Mouse (Mus musculus) limb, embryonic 13.5 days (tissue): Measurements from ENCODE around the gene Sri. TPM values are rescaled to one million over a fixed set of nuclear protein-coding genes. Genes with fewer than 3 reads are reported as not detected.

Experiments used
- ATAC-seq: fragments of 200-750 bp; cut with Nextera tagmentation; 2 replicates; pipeline ENCODE4 v1.8.0; 2017; ENCODE audit warnings: low read depth, moderate number of reproducible peaks, moderate TSS enrichment; ENCODE audit not compliant: low FRiP score
- H3K27ac ChIP-seq: fragments of 300-500 bp; sonication (generic); 2 replicates; pipeline ENCODE4 v1.5.1; 2015; ENCODE audit warnings: inconsistent platforms, mild to moderate bottlenecking, moderate library complexity
- H3K27me3 ChIP-seq: fragments of 300-500 bp; sonication (generic); 2 replicates; pipeline ENCODE4 v1.6.1; 2015; ENCODE audit warnings: mild to moderate bottlenecking, inconsistent platforms
- H3K36me3 ChIP-seq: fragments of 300-500 bp; sonication (generic); 2 replicates; pipeline ENCODE4 v1.6.1; 2015; ENCODE audit warnings: inconsistent platforms, mild to moderate bottlenecking, moderate library complexity
- H3K4me1 ChIP-seq: fragments of 300-500 bp; sonication (generic); 2 replicates; pipeline ENCODE4 v1.6.1; 2015; ENCODE audit warnings: inconsistent platforms
- H3K4me2 ChIP-seq: fragments of 300-500 bp; sonication (generic); replicated peaks from 2 replicates; pipeline ENCODE4 v1.6.1; 2015; ENCODE audit warnings: inconsistent platforms, mild to moderate bottlenecking, moderate library complexity
- H3K4me3 ChIP-seq: fragments of 300-500 bp; sonication (generic); 2 replicates; pipeline ENCODE4 v1.5.1; 2015; ENCODE audit warnings: moderate library complexity, mild to moderate bottlenecking, inconsistent platforms
- H3K9ac ChIP-seq: fragments of 300-500 bp; sonication (generic); 2 replicates; pipeline ENCODE4 v1.6.1; 2015; ENCODE audit warnings: mild to moderate bottlenecking, inconsistent platforms
- H3K9me3 ChIP-seq: fragments of 300-500 bp; sonication (generic); 2 replicates; pipeline ENCODE4 v1.6.1; 2016; ENCODE audit warnings: inconsistent platforms
- WGBS: fragments of 180-500 bp; shearing (Covaris S2); methylation state at CpG from one replicate; pipeline ENCODE4 v1.1.7; 2015; 5-methylcytosine and 5-hydroxymethylcytosine counted together
- polyA plus RNA-seq: library from polyadenylated mRNA; unstranded; fragments of >200 nt; fragmentation: Nextera tagmentation; extraction: Ambion mirVana; gene quantifications from 2 replicates; pipeline ENCODE4 v1.2.1, GENCODE M21; 2015

Gene Sri
- polyA plus RNA-seq, 1 experiment from 2014 or later, result 259 TPM

- Histone ChIP-seq H3K4me3 (no peak overlapping the region), H3K9me3 (no peaks in the 10 kb centered on the region), H3K4me2 (no peak overlapping the region), H3K27me3 (no peaks in the 10 kb centered on the region), H3K4me1 (peaks cover 3% of the 10 kb centered on the region), H3K9ac (no peak overlapping the region), H3K27ac (no peak overlapping the region), H3K36me3 (peaks cover 86% of the 10 kb centered on the region)
- no peak for ATAC-seq
- WGBS, result 92% methylated on average over 2 of the region's 2 CpGs
Measured at GRCm38 (mm10) chr5:8062469-8062868, 16.6 kb downstream of the Sri start.

- H3K4me3 ChIP-seq, result no peak overlapping the region
- peaks cover 84% of the 10 kb centered on the region for H3K36me3 ChIP-seq
- H3K4me2 ChIP-seq, result no peak overlapping the region
- H3K9me3 ChIP-seq, result no peaks in the 10 kb centered on the region
- no peaks in the 10 kb centered on the region for H3K4me1 ChIP-seq
- no peak for ATAC-seq
- no peak overlapping the region for H3K27ac ChIP-seq
- WGBS, result 80% methylated on average over 6 of the region's 6 CpGs
- no peaks in the 10 kb centered on the region for H3K27me3 ChIP-seq
- no peak overlapping the region for H3K9ac ChIP-seq
Measured at GRCm38 (mm10) chr5:8063207-8063606, 17.3 kb downstream of the Sri start.

DNA sequence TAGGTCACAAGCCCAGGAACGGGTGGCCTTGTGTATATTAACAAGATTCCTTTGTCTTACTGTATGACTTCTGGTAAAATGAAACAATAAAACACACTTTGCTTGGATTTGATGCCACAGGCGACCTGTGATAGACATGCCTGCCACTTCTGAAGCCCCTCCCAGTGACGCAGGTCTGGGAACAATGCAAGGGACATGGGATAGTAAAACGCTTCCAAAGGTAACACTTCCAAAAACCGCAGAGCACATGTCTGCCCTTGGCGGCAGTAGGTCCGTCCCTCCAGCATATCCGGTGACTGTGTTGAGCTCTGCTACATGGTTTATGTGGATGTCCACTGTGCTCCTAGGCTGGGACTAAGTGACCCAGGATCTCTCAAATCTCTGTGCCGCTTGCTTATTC is 27.5 kb downstream of the Sri start:
- H3K27ac ChIP-seq, result no peak overlapping the region
- no peak overlapping the region for H3K4me3 ChIP-seq
- no peak for ATAC-seq
- peaks cover 40% of the 10 kb centered on the region for H3K36me3 ChIP-seq
- H3K9me3 ChIP-seq, result no peaks in the 10 kb centered on the region
- H3K9ac ChIP-seq, result no peak overlapping the region
- no peaks in the 10 kb centered on the region for H3K27me3 ChIP-seq
- WGBS, result 94% methylated on average over 9 of the region's 9 CpGs
- H3K4me2 ChIP-seq, result no peak overlapping the region
- H3K4me1 ChIP-seq, result no peaks in the 10 kb centered on the region

DNA sequence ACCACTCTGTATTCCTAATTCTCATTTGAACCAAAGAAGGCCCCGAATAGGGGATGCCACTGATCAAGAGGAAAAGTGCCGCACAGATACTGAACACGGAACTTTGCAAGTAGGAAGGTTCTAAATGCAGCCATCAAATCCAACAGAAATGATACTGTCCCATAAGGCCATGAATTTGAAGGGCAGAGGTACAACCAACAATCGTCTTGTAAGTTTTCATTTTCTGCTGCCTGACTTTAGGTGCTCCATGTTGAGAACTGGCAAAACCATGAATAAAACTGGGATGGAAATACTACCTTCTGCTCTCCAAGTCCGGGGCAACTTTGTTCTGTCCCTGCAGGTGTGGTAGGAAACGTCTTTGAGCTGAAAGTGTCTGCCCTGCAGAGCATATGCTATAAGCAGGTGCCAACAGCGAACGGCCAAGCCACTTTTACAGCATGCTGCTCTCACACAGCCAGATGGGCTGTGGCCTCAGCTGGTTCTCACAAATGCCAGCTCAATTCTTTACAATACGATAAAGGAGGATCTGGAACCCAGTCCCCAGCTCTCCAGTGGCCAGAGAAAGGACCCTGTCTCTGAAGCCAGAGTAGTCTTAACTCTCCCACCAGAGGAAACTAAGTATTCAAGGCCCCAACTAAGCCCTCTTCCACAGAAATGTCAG is 28.2 kb downstream of the Sri start:
- no peak overlapping the region for H3K4me3 ChIP-seq
- H3K4me1 ChIP-seq, result no peaks in the 10 kb centered on the region
- 85% methylated on average over 9 of the region's 9 CpGs for whole genome bisulfite sequencing
- ATAC-seq, result no peak
- H3K9me3 ChIP-seq, result no peaks in the 10 kb centered on the region
- no peak overlapping the region for H3K4me2 ChIP-seq
- peaks cover 36% of the 10 kb centered on the region for H3K36me3 ChIP-seq
- no peaks in the 10 kb centered on the region for H3K27me3 ChIP-seq
- no peak overlapping the region for H3K27ac ChIP-seq
- H3K9ac ChIP-seq, result no peak overlapping the region

DNA sequence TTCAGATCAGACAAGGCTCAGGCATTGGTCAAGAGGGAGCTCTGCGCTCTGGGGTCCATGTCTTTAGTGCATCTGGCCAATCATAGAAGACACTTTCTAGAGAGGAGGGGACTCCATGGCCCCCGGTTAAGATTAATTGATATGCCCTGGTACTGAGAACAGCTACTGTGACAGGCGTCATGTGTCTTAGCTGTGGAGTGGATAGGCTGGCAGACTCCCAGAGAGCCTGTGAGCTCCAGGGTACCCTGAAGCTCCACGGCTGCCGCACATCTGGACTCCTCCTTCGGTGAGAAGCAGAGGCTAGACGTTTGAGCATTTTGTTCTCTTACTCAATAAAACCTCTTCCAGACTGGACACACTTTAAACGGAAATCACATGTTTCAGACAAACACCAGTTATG is 31.6 kb downstream of the Sri start:
- H3K4me3 ChIP-seq, result no peak overlapping the region
- H3K4me2 ChIP-seq, result no peak overlapping the region
- H3K9me3 ChIP-seq, result no peaks in the 10 kb centered on the region
- 67% methylated on average over 8 of the region's 8 CpGs for WGBS
- H3K9ac ChIP-seq, result no peak overlapping the region
- H3K4me1 ChIP-seq, result no peaks in the 10 kb centered on the region
- no peaks in the 10 kb centered on the region for H3K27me3 ChIP-seq
- no peak for ATAC-seq
- no peak overlapping the region for H3K27ac ChIP-seq
- peaks cover 23% of the 10 kb centered on the region for H3K36me3 ChIP-seq

GRCm38 (mm10) chr5:8082800-8083509 is 37.1 kb downstream of the Sri start:
- Histone ChIP-seq H3K4me3 (no peak overlapping the region), H3K4me1 (no peaks in the 10 kb centered on the region), H3K36me3 (no peaks in the 10 kb centered on the region), H3K27ac (no peak overlapping the region), H3K27me3 (no peaks in the 10 kb centered on the region), H3K9me3 (no peaks in the 10 kb centered on the region), H3K9ac (no peak overlapping the region), H3K4me2 (no peak overlapping the region)
- 76% methylated on average over 20 of the region's 20 CpGs for WGBS
- ATAC-seq, result no peak

GRCm38 (mm10) chr5:8085661-8086060 is 39.8 kb downstream of the Sri start:
- 89% methylated on average over 3 of the region's 3 CpGs for WGBS
- H3K9ac ChIP-seq, result no peak overlapping the region
- H3K36me3 ChIP-seq, result no peaks in the 10 kb centered on the region
- ATAC-seq, result no peak
- H3K27ac ChIP-seq, result no peak overlapping the region
- H3K4me2 ChIP-seq, result no peak overlapping the region
- H3K4me1 ChIP-seq, result no peaks in the 10 kb centered on the region
- no peaks in the 10 kb centered on the region for H3K27me3 ChIP-seq
- no peak overlapping the region for H3K4me3 ChIP-seq
- no peaks in the 10 kb centered on the region for H3K9me3 ChIP-seq

DNA sequence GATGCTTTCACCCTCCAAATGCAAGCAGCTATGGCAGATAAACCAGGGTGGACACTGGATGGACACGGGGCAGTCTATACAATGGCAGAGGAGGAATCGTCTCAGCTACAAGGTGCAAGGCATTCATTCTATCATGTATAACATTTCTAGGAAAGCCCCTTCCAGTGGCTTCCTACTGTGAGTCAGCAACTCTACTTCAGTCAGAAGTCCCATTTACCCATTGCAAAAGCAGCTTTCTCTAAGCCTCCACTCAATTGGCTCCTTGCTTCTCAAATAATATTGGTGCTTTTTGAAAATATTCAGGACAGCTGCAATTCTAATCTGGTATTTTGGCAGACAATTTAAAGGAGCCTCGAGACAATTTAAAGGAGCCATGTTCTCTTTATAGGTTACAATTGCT is 42.3 kb downstream of the Sri start:
- no peak for ATAC-seq
- Histone ChIP-seq H3K4me3 (no peak overlapping the region), H3K36me3 (no peaks in the 10 kb centered on the region), H3K27me3 (no peaks in the 10 kb centered on the region), H3K4me1 (no peaks in the 10 kb centered on the region), H3K9ac (no peak overlapping the region), H3K9me3 (no peaks in the 10 kb centered on the region), H3K4me2 (no peak overlapping the region), H3K27ac (no peak overlapping the region)
- 85% methylated on average over 3 of the region's 3 CpGs for WGBS

DNA sequence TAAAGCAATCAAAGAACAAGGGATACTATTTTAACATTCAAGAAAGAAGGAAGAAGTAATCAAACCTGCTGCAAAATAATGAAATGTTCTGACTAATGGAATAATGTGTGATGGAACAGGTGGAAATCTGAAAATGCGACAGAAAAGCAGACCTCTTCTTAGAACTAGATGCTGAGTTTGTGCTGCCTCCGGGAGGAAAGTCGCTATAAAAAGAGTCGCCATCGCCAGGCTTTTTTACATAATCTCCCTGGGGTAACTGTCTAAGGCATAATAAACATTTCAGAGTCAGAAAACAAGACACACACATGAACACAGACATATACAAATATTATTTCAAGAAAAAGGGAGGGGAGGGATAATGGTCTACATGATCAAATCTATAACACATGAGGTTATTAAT is 49.0 kb downstream of the Sri start:
- no peaks in the 10 kb centered on the region for H3K27me3 ChIP-seq
- no peak overlapping the region for H3K4me2 ChIP-seq
- no peak overlapping the region for H3K9ac ChIP-seq
- H3K4me1 ChIP-seq, result no peaks in the 10 kb centered on the region
- H3K36me3 ChIP-seq, result no peaks in the 10 kb centered on the region
- 65% methylated on average over 5 of the region's 5 CpGs for WGBS
- H3K9me3 ChIP-seq, result no peaks in the 10 kb centered on the region
- H3K4me3 ChIP-seq, result no peak overlapping the region
- no peak for ATAC-seq
- H3K27ac ChIP-seq, result no peak overlapping the region

- Histone ChIP-seq H3K9me3 (no peaks in the 10 kb centered on the region), H3K4me1 (no peaks in the 10 kb centered on the region), H3K9ac (no peak overlapping the region), H3K4me3 (no peak overlapping the region), H3K36me3 (no peaks in the 10 kb centered on the region), H3K4me2 (no peak overlapping the region), H3K27ac (no peak overlapping the region), H3K27me3 (no peaks in the 10 kb centered on the region)
- ATAC-seq, result no peak
- 81% methylated on average over 1 of the region's 1 CpGs for WGBS
Measured at GRCm38 (mm10) chr5:8095689-8096088, 49.8 kb downstream of the Sri start.

DNA sequence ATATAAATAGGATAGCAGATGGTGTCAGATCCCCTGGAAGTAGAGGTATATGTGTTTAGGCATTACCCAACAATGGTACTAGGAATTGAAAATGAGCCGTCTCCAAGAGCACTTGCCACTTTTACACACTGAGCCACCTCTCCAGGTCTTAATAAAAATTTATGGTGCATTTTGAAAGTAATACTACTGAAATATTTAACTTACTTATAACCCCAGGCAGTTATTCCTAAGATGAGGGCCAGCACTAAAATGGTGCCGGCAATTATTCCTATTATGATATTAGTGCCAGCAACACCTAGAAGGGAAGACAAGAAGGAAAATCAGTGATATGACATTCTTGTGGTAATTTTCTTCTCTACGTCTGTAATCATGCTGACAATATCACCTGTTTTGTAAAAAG is 65.8 kb downstream of the Sri start:
- no peak overlapping the region for H3K4me3 ChIP-seq
- H3K9me3 ChIP-seq, result no peaks in the 10 kb centered on the region
- no peak overlapping the region for H3K27ac ChIP-seq
- no peaks in the 10 kb centered on the region for H3K36me3 ChIP-seq
- H3K27me3 ChIP-seq, result no peaks in the 10 kb centered on the region
- H3K9ac ChIP-seq, result no peak overlapping the region
- WGBS, result 76% methylated on average over 3 of the region's 3 CpGs
- H3K4me1 ChIP-seq, result no peaks in the 10 kb centered on the region
- ATAC-seq, result no peak
- H3K4me2 ChIP-seq, result no peak overlapping the region

- Histone ChIP-seq H3K9ac (no peak overlapping the region), H3K27ac (no peak overlapping the region), H3K36me3 (no peaks in the 10 kb centered on the region), H3K27me3 (no peaks in the 10 kb centered on the region), H3K4me2 (no peak overlapping the region), H3K4me3 (no peak overlapping the region), H3K9me3 (no peaks in the 10 kb centered on the region), H3K4me1 (no peaks in the 10 kb centered on the region)
- 93% methylated on average over 5 of the region's 5 CpGs for WGBS
- ATAC-seq, result no peak
Measured at GRCm38 (mm10) chr5:8112246-8112645, 66.4 kb downstream of the Sri start.
